Mouse (Mus musculus): ENCODE results near the gene Gnl2. TPM values are rescaled to one million over a fixed set of nuclear protein-coding genes. Genes with fewer than 3 reads are reported as not detected.
A peak's percentile ranks its signal among the peaks of the same experiment; 100 is the strongest.

Gnl2 gene
- polyA plus RNA-seq, 1 experiment from 2014 or later, result 94.8 TPM

GRCm38 (mm10) chr4:125063829-125064228 is 47.4 kb downstream of the Gnl2 start:
- Histone ChIP-seq H3K9ac (replicated peaks) (no peak overlapping the region), H3K27me3 (peaks cover 5% of the 10 kb centered on the region; the same call in 1 of the 2 replicates), H3K4me2 (replicated peaks) (no peak overlapping the region), H3K36me3 (peaks cover 8% of the 10 kb centered on the region), H3K4me3 (replicated peaks) (no peak overlapping the region), H3K9me3 (no peaks in the 10 kb centered on the region), H3K4me1 (replicated peaks) (peaks cover 22% of the 10 kb centered on the region), H3K27ac (no peak overlapping the region)
- ATAC-seq, result no peak
- 75% methylated on average over 8 of the region's 8 CpGs for WGBS

- Histone ChIP-seq H3K27ac (peak within 1 kb of the TSS; percentile 62; the same call in 1 of the 2 replicates), H3K4me2 (replicated peaks) (peak within 1 kb of the TSS; percentile 95), H3K4me1 (replicated peaks) (peaks cover 20% of the 10 kb centered on the region), H3K9ac (replicated peaks) (peak within 1 kb of the TSS; percentile 90), H3K36me3 (peaks cover 26% of the 10 kb centered on the region), H3K4me3 (replicated peaks) (peak within 1 kb of the TSS; percentile 93), H3K9me3 (no peaks in the 10 kb centered on the region), H3K27me3 (peaks cover 5% of the 10 kb centered on the region; the same call in 1 of the 2 replicates)
- 2% methylated on average over 26 of the region's 26 CpGs for WGBS
- ATAC-seq, result peak; percentile 31; the same call in 1 of the 2 replicates
These were observed 49.3 kb downstream of the Gnl2 start, which contains the start of gene Dnali1 for GRCm38 (mm10) chr4:125065517-125066307. Gene Dnali1 (minus strand): TSS chr4:125065703.

GRCm38 (mm10) chr4:125066490-125067370 is 50.3 kb downstream of the Gnl2 start, which contains the start of gene Snip1:
Gene Snip1 (plus strand): TSS chr4:125066672.
- peaks cover 36% of the 10 kb centered on the region for H3K36me3 ChIP-seq
- H3K27me3 ChIP-seq, result peaks cover 5% of the 10 kb centered on the region; the same call in 1 of the 2 replicates
- ATAC-seq, result peak; percentile 94
- peak within 1 kb of the TSS; percentile 95 for H3K4me2 ChIP-seq (replicated peaks)
- H3K9ac ChIP-seq (replicated peaks), result peak within 1 kb of the TSS; percentile 90
- H3K9me3 ChIP-seq, result no peaks in the 10 kb centered on the region
- H3K27ac ChIP-seq, result peak within 1 kb of the TSS; percentile 62
- H3K4me3 ChIP-seq (replicated peaks), result peak within 1 kb of the TSS; percentile 93
- H3K4me1 ChIP-seq (replicated peaks), result peaks cover 20% of the 10 kb centered on the region
- under 1% methylated on average over 74 of the region's 78 CpGs for WGBS

GRCm38 (mm10) chr4:125077700-125078099 is 61.3 kb downstream of the Gnl2 start:
- H3K4me2 ChIP-seq (replicated peaks), result no peak overlapping the region
- 90% methylated on average over 2 of the region's 2 CpGs for WGBS
- H3K4me1 ChIP-seq (replicated peaks), result no peaks in the 10 kb centered on the region
- no peaks in the 10 kb centered on the region for H3K27me3 ChIP-seq
- no peaks in the 10 kb centered on the region for H3K9me3 ChIP-seq
- H3K9ac ChIP-seq (replicated peaks), result no peak overlapping the region
- no peak for ATAC-seq
- no peak overlapping the region for H3K27ac ChIP-seq
- H3K36me3 ChIP-seq, result peaks cover 51% of the 10 kb centered on the region
- H3K4me3 ChIP-seq (replicated peaks), result no peak overlapping the region

GRCm38 (mm10) chr4:125078698-125079097 is 62.3 kb downstream of the Gnl2 start:
- no peak for ATAC-seq
- H3K9ac ChIP-seq (replicated peaks), result no peak overlapping the region
- H3K36me3 ChIP-seq, result peaks cover 41% of the 10 kb centered on the region
- H3K27ac ChIP-seq, result no peak overlapping the region
- no peak overlapping the region for H3K4me2 ChIP-seq (replicated peaks)
- H3K4me1 ChIP-seq (replicated peaks), result peaks cover 2% of the 10 kb centered on the region; the same call in 1 of the 2 replicates
- no peak overlapping the region for H3K4me3 ChIP-seq (replicated peaks)
- WGBS, result 87% methylated on average over 2 of the region's 2 CpGs
- H3K27me3 ChIP-seq, result no peaks in the 10 kb centered on the region
- H3K9me3 ChIP-seq, result no peaks in the 10 kb centered on the region

GRCm38 (mm10) chr4:125084403-125085345 is 68.3 kb downstream of the Gnl2 start, which contains the start of gene Meaf6:
Gene Meaf6 (plus strand): TSS chr4:125085134.
- H3K9me3 ChIP-seq, result no peaks in the 10 kb centered on the region
- peaks cover 31% of the 10 kb centered on the region for H3K36me3 ChIP-seq
- no peaks in the 10 kb centered on the region for H3K27me3 ChIP-seq
- 1% methylated on average over 63 of the region's 63 CpGs for WGBS
- peak; percentile 92 for ATAC-seq
- H3K4me3 ChIP-seq (replicated peaks), result peak within 1 kb of the TSS; percentile 88
- H3K4me1 ChIP-seq (replicated peaks), result peaks cover 29% of the 10 kb centered on the region
- H3K9ac ChIP-seq (replicated peaks), result peak within 1 kb of the TSS; percentile 92
- H3K4me2 ChIP-seq (replicated peaks), result peak within 1 kb of the TSS; percentile 82
- peak within 1 kb of the TSS; percentile 99 for H3K27ac ChIP-seq

GRCm38 (mm10) chr4:125085346-125085841 is 69.0 kb downstream of the Gnl2 start:
- peak overlapping the region; percentile 88 for H3K4me3 ChIP-seq (replicated peaks)
- no peaks in the 10 kb centered on the region for H3K27me3 ChIP-seq
- H3K9me3 ChIP-seq, result no peaks in the 10 kb centered on the region
- H3K9ac ChIP-seq (replicated peaks), result peak overlapping the region; percentile 92
- peak; percentile 94 for ATAC-seq
- H3K4me1 ChIP-seq (replicated peaks), result peaks cover 29% of the 10 kb centered on the region
- H3K27ac ChIP-seq, result peak overlapping the region; percentile 99
- peaks cover 39% of the 10 kb centered on the region for H3K36me3 ChIP-seq
- WGBS, result under 1% methylated on average over 45 of the region's 45 CpGs
- H3K4me2 ChIP-seq (replicated peaks), result peak overlapping the region; percentile 82

GRCm38 (mm10) chr4:125093031-125093430 is 76.6 kb downstream of the Gnl2 start:
- H3K27ac ChIP-seq, result no peak overlapping the region
- no peaks in the 10 kb centered on the region for H3K9me3 ChIP-seq
- H3K9ac ChIP-seq (replicated peaks), result no peak overlapping the region
- no peaks in the 10 kb centered on the region for H3K4me1 ChIP-seq (replicated peaks)
- no peak overlapping the region for H3K4me2 ChIP-seq (replicated peaks)
- ATAC-seq, result no peak
- H3K36me3 ChIP-seq, result peaks cover 68% of the 10 kb centered on the region
- H3K27me3 ChIP-seq, result no peaks in the 10 kb centered on the region
- no peak overlapping the region for H3K4me3 ChIP-seq (replicated peaks)
- 91% methylated on average over 5 of the region's 5 CpGs for WGBS

GRCm38 (mm10) chr4:125096066-125096465 is 79.7 kb downstream of the Gnl2 start:
- no peak for ATAC-seq
- H3K9me3 ChIP-seq, result no peaks in the 10 kb centered on the region
- no peaks in the 10 kb centered on the region for H3K27me3 ChIP-seq
- H3K36me3 ChIP-seq, result peaks cover 42% of the 10 kb centered on the region
- WGBS, result 91% methylated on average over 5 of the region's 5 CpGs
- H3K4me2 ChIP-seq (replicated peaks), result no peak overlapping the region
- H3K4me3 ChIP-seq (replicated peaks), result no peak overlapping the region
- no peak overlapping the region for H3K9ac ChIP-seq (replicated peaks)
- no peaks in the 10 kb centered on the region for H3K4me1 ChIP-seq (replicated peaks)
- H3K27ac ChIP-seq, result no peak overlapping the region

GRCm38 (mm10) chr4:125097412-125097811 is 81.0 kb downstream of the Gnl2 start:
- 83% methylated on average over 4 of the region's 4 CpGs for WGBS
- ATAC-seq, result no peak
- H3K9me3 ChIP-seq, result no peaks in the 10 kb centered on the region
- H3K4me1 ChIP-seq (replicated peaks), result no peaks in the 10 kb centered on the region
- H3K9ac ChIP-seq (replicated peaks), result no peak overlapping the region
- no peak overlapping the region for H3K4me3 ChIP-seq (replicated peaks)
- H3K27ac ChIP-seq, result no peak overlapping the region
- H3K36me3 ChIP-seq, result peaks cover 28% of the 10 kb centered on the region
- H3K27me3 ChIP-seq, result no peaks in the 10 kb centered on the region
- no peak overlapping the region for H3K4me2 ChIP-seq (replicated peaks)

GRCm38 (mm10) chr4:125099458-125099857 is 83.1 kb downstream of the Gnl2 start:
- H3K27ac ChIP-seq, result no peak overlapping the region
- H3K4me2 ChIP-seq (replicated peaks), result no peak overlapping the region
- H3K4me3 ChIP-seq (replicated peaks), result no peak overlapping the region
- peaks cover 28% of the 10 kb centered on the region for H3K36me3 ChIP-seq
- no peaks in the 10 kb centered on the region for H3K27me3 ChIP-seq
- 13% methylated on average over 8 of the region's 8 CpGs for WGBS
- 0 out of 2 replicates have a peak, but pooled peaks have one; percentile 55 for ATAC-seq
- no peaks in the 10 kb centered on the region for H3K9me3 ChIP-seq
- H3K9ac ChIP-seq (replicated peaks), result no peak overlapping the region
- H3K4me1 ChIP-seq (replicated peaks), result no peaks in the 10 kb centered on the region
